Mouse (Mus musculus) cerebellum, postnatal 25 days (tissue): ENCODE results near the gene Olfr1393.
"Not testable (repeated sequence)": the region's sequence is repeated elsewhere in the genome, so short reads cannot be mapped to it uniquely, and the experiment has no call there.

Source experiments
- DNase-seq, 2 experiments: peaks; one replicate each; pipeline ENCODE4 v3.0.0; 2021; ENCODE audit warnings: mixed read lengths in 2 of 2

Gene Olfr1393

GRCm38 (mm10) chr11:49252048-49252447, 26.1 kb upstream of the Olfr1393 start:
- DNase-seq = no peak

- DNase-seq = no peak
Measured at GRCm38 (mm10) chr11:49253035-49253434, 25.1 kb upstream of the Olfr1393 start.

- DNase-seq = no peak
Measured at GRCm38 (mm10) chr11:49259296-49259695, 18.8 kb upstream of the Olfr1393 start.

- DNase-seq = no peak
Measured at GRCm38 (mm10) chr11:49259829-49260228, 18.3 kb upstream of the Olfr1393 start.

- no peak for DNase-seq
Measured at GRCm38 (mm10) chr11:49260598-49261312, 17.3 kb upstream of the Olfr1393 start.

GRCm38 (mm10) chr11:49261313-49261855, 16.7 kb upstream of the Olfr1393 start:
- DNase-seq = no peak

- no peak for DNase-seq
Measured at GRCm38 (mm10) chr11:49262286-49262685, 15.8 kb upstream of the Olfr1393 start.

- no peak for DNase-seq
Measured at GRCm38 (mm10) chr11:49263149-49263548, 15.0 kb upstream of the Olfr1393 start.

- no peak for DNase-seq
Measured at GRCm38 (mm10) chr11:49264081-49264480, 14.0 kb upstream of the Olfr1393 start.

GRCm38 (mm10) chr11:49264622-49265021, 13.5 kb upstream of the Olfr1393 start:
- no peak for DNase-seq

- DNase-seq = peak; percentile 25 to 51
Measured at GRCm38 (mm10) chr11:49265101-49265500, 13.0 kb upstream of the Olfr1393 start.

GRCm38 (mm10) chr11:49266671-49267070, 11.4 kb upstream of the Olfr1393 start:
- DNase-seq = no peak

GRCm38 (mm10) chr11:49267316-49267715, 10.8 kb upstream of the Olfr1393 start:
- DNase-seq = no peak

GRCm38 (mm10) chr11:49267970-49268579, 10.0 kb upstream of the Olfr1393 start:
- no peak for DNase-seq

- DNase-seq = no peak
Measured at GRCm38 (mm10) chr11:49269761-49270160, 8.3 kb upstream of the Olfr1393 start.

GRCm38 (mm10) chr11:49270368-49270767, 7.7 kb upstream of the Olfr1393 start:
- no peak for DNase-seq

- DNase-seq = peak; percentile 23 to 52
Measured at GRCm38 (mm10) chr11:49271334-49271733, 6.8 kb upstream of the Olfr1393 start.

GRCm38 (mm10) chr11:49273834-49274519, 4.1 kb upstream of the Olfr1393 start:
- DNase-seq = no peak

GRCm38 (mm10) chr11:49284982-49285381, 6.9 kb downstream of the Olfr1393 start, which contains the start of gene Olfr1392:
Gene Olfr1392 (plus strand): TSS chr11:49285282.
- not testable (repeated sequence) for DNase-seq

GRCm38 (mm10) chr11:49287251-49287650, 9.1 kb downstream of the Olfr1393 start:
- no peak for DNase-seq

GRCm38 (mm10) chr11:49292777-49293176, 14.7 kb downstream of the Olfr1393 start:
- no peak for DNase-seq

GRCm38 (mm10) chr11:49304441-49304840, 26.3 kb downstream of the Olfr1393 start, which contains the start of gene Olfr10:
Gene Olfr10 (plus strand): TSS chr11:49304741.
- DNase-seq = no peak

- not testable (repeated sequence) for DNase-seq
Measured at GRCm38 (mm10) chr11:49308547-49308946, 30.4 kb downstream of the Olfr1393 start.
